Mouse (Mus musculus): ENCODE results near the gene Myt1l. TPM values are rescaled to one million over a fixed set of nuclear protein-coding genes. Genes with fewer than 3 reads are reported as not detected.

The Myt1l gene
- total RNA-seq (2021), result 1 to 10 TPM; 1.9 to 2.7 TPM
- long read RNA-seq, experiment 1, partial matches to known transcripts, result 1 of 4 reads
- long read RNA-seq, experiment 1, other reads (novel, unspliced or antisense), result 3 of 4 reads
- long read RNA-seq, experiment 2, result 0 reads

- no peak for DNase-seq
Measured at GRCm38 (mm10) chr12:29528031-29528771, at the start of gene Myt1l. TSS of gene Myt1l (plus strand) at chr12:29528384.

GRCm38 (mm10) chr12:29486424-29487035, 41.7 kb upstream of the Myt1l start:
- no peak for DNase-seq

- DNase-seq, result no peak
Measured at GRCm38 (mm10) chr12:29526236-29526644, 1.9 kb upstream of the Myt1l start.

- DNase-seq, result peak; percentile 16
Measured at GRCm38 (mm10) chr12:29527048-29527761, 979 bp upstream of the Myt1l start.

- peak; percentile 61 for DNase-seq
Measured at GRCm38 (mm10) chr12:29530241-29530725, 2.1 kb downstream of the Myt1l start.

GRCm38 (mm10) chr12:29530823-29531222, 2.6 kb downstream of the Myt1l start:
- DNase-seq, result no peak

GRCm38 (mm10) chr12:29533071-29533876, 5.1 kb downstream of the Myt1l start:
- no peak for DNase-seq

- no peak for DNase-seq
Measured at GRCm38 (mm10) chr12:29534326-29534725, 6.1 kb downstream of the Myt1l start.

- DNase-seq, result no peak
Measured at GRCm38 (mm10) chr12:29534761-29535300, 6.6 kb downstream of the Myt1l start.

GRCm38 (mm10) chr12:29537916-29538315, 9.7 kb downstream of the Myt1l start:
- DNase-seq, result no peak

- DNase-seq, result no peak
Measured at GRCm38 (mm10) chr12:29538456-29538855, 10.3 kb downstream of the Myt1l start.

GRCm38 (mm10) chr12:29539106-29539505, 10.9 kb downstream of the Myt1l start:
- no peak for DNase-seq

GRCm38 (mm10) chr12:29540741-29541140, 12.6 kb downstream of the Myt1l start:
- DNase-seq, result no peak

- DNase-seq, result no peak
Measured at GRCm38 (mm10) chr12:29546073-29546472, 17.9 kb downstream of the Myt1l start.

GRCm38 (mm10) chr12:29547112-29547511, 18.9 kb downstream of the Myt1l start:
- DNase-seq, result no peak

GRCm38 (mm10) chr12:29547755-29548154, 19.6 kb downstream of the Myt1l start:
- no peak for DNase-seq

- DNase-seq, result no peak
Measured at GRCm38 (mm10) chr12:29553138-29553537, 25.0 kb downstream of the Myt1l start.

- DNase-seq, result no peak
Measured at GRCm38 (mm10) chr12:29555718-29556117, 27.5 kb downstream of the Myt1l start.

- no peak for DNase-seq
Measured at GRCm38 (mm10) chr12:29556408-29556807, 28.2 kb downstream of the Myt1l start.

GRCm38 (mm10) chr12:29556901-29557300, 28.7 kb downstream of the Myt1l start:
- no peak for DNase-seq

GRCm38 (mm10) chr12:29559769-29560168, 31.6 kb downstream of the Myt1l start:
- no peak for DNase-seq

- DNase-seq, result no peak
Measured at GRCm38 (mm10) chr12:29561222-29561621, 33.0 kb downstream of the Myt1l start.
